Mouse (Mus musculus): ENCODE data around the gene Olfr380. TPM values are rescaled to one million over a fixed set of nuclear protein-coding genes. Genes with fewer than 3 reads are reported as not detected.

Olfr380 gene
- polyA plus RNA-seq (2012; ENCODE audit: insufficient read depth, low replicate concordance) = not detected in 2 replicates

DNA sequence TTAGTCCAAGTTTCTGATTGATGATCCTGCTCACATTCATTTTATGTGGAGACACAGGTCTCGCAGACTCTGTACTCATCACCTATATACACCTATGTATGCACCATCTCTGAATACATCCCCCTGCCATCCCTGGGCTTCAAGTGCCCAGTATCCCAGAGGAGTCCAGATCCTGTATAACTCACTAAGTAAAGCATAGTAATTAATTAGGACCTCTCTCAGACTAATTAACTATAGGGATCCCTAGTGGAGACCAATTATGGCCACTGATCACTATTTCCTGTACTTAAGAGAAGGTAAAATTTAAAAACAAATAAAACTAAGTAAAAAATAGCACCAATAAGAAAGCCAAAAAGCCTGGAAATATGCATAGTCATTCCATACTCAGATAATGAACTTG lies at the start of gene Olfr380:
TSS of gene Olfr380 (minus strand) at position 101 of the 400 bp plus-strand sequence.
- Histone ChIP-seq H3K27me3 (replicated peaks) (no peaks in the 10 kb centered on the region), H3K4me3 (replicated peaks) (no peak within 1 kb of the TSS), H3K4me1 (no peaks in the 10 kb centered on the region), H3K36me3 (replicated peaks; ENCODE audit: low read length) (no peaks in the 10 kb centered on the region), H3K9me3 (no peaks in the 10 kb centered on the region)
- TF ChIP-seq FLI1 (IDR thresholded peaks at IDR 0.05; ENCODE audit: low read length) = no peak
- no peak for TF ChIP-seq GATA1 (IDR thresholded peaks at IDR 0.05; ENCODE audit: borderline replicate concordance, low read length)

- Histone ChIP-seq H3K27me3 (replicated peaks) (no peaks in the 10 kb centered on the region), H3K36me3 (replicated peaks; ENCODE audit: low read length) (no peaks in the 10 kb centered on the region), H3K9me3 (no peaks in the 10 kb centered on the region), H3K4me1 (no peaks in the 10 kb centered on the region), H3K4me3 (replicated peaks) (no peak within 1 kb of the TSS)
- TF ChIP-seq FLI1 (IDR thresholded peaks at IDR 0.05; ENCODE audit: low read length) (no peak), GATA1 (IDR thresholded peaks at IDR 0.05; ENCODE audit: borderline replicate concordance, low read length) (no peak)
These were observed 34.2 kb upstream of the Olfr380 start, which contains the start of gene Olfr381 for GRCm38 (mm10) chr11:73491503-73491902. Gene Olfr381, minus strand, starts transcription at chr11:73491603.

- Histone ChIP-seq H3K4me3 (replicated peaks) (no peak within 1 kb of the TSS), H3K4me1 (no peaks in the 10 kb centered on the region), H3K27me3 (replicated peaks) (no peaks in the 10 kb centered on the region), H3K36me3 (replicated peaks; ENCODE audit: low read length) (no peaks in the 10 kb centered on the region), H3K9me3 (peaks cover 4% of the 10 kb centered on the region; the same call in 1 of the 2 replicates)
- no peak for TF ChIP-seq FLI1 (IDR thresholded peaks at IDR 0.05; ENCODE audit: low read length)
- TF ChIP-seq GATA1 (IDR thresholded peaks at IDR 0.05; ENCODE audit: borderline replicate concordance, low read length) = no peak
These were observed 28.9 kb downstream of the Olfr380 start, which contains the start of gene Olfr378 for GRCm38 (mm10) chr11:73428377-73428776. Gene Olfr378, minus strand, starts transcription at chr11:73428477.

Other genes with a start within 250 kb of the Olfr380 start
- not detected in 2 replicates for gene Trpv1, start 223.2 kb downstream of the Olfr380 start, polyA plus RNA-seq (2012; ENCODE audit: insufficient read depth, low replicate concordance)
- gene Trpv3, start 190.1 kb downstream of the Olfr380 start, polyA plus RNA-seq (2012; ENCODE audit: insufficient read depth, low replicate concordance) = 0.02 TPM in 1 of 2 replicates, not detected in the other
- 0.97 TPM in 1 of 2 replicates, not detected in the other for gene Aspa, start 127.9 kb downstream of the Olfr380 start, polyA plus RNA-seq (2012; ENCODE audit: insufficient read depth, low replicate concordance)
- not detected in 2 replicates for gene Gm49340, start 127.8 kb downstream of the Olfr380 start, polyA plus RNA-seq (2012; ENCODE audit: insufficient read depth, low replicate concordance)
- gene Spata22, start 127.8 kb downstream of the Olfr380 start, polyA plus RNA-seq (2012; ENCODE audit: insufficient read depth, low replicate concordance) = not detected in 2 replicates
- not detected in 2 replicates for gene Olfr20, start 106.7 kb downstream of the Olfr380 start, polyA plus RNA-seq (2012; ENCODE audit: insufficient read depth, low replicate concordance)
- gene Olfr376, start 86.3 kb downstream of the Olfr380 start, polyA plus RNA-seq (2012; ENCODE audit: insufficient read depth, low replicate concordance) = not detected in 2 replicates
- not detected in 2 replicates for gene Olfr1, start 57.9 kb downstream of the Olfr380 start, polyA plus RNA-seq (2012; ENCODE audit: insufficient read depth, low replicate concordance)
- not detected in 2 replicates for gene Olfr378, start 29.0 kb downstream of the Olfr380 start, polyA plus RNA-seq (2012; ENCODE audit: insufficient read depth, low replicate concordance)
- gene Olfr381, start 34.1 kb upstream of the Olfr380 start, polyA plus RNA-seq (2012; ENCODE audit: insufficient read depth, low replicate concordance) = not detected in 2 replicates
- not detected in 2 replicates for gene Olfr382, start 59.7 kb upstream of the Olfr380 start, polyA plus RNA-seq (2012; ENCODE audit: insufficient read depth, low replicate concordance)
- not detected in 2 replicates for gene Olfr385, start 135.5 kb upstream of the Olfr380 start, polyA plus RNA-seq (2012; ENCODE audit: insufficient read depth, low replicate concordance)
- not detected in 2 replicates for gene Olfr384, start 141.1 kb upstream of the Olfr380 start, polyA plus RNA-seq (2012; ENCODE audit: insufficient read depth, low replicate concordance)
- not detected in 2 replicates for gene Zfp735, start 231.3 kb upstream of the Olfr380 start, polyA plus RNA-seq (2012; ENCODE audit: insufficient read depth, low replicate concordance)

Measured in megakaryocyte, embryonic 14.5 days (primary cell).